Mouse (Mus musculus) neural tube, embryonic 12.5 days (tissue): ENCODE results near the gene Robo3. TPM values are rescaled to one million over a fixed set of nuclear protein-coding genes. Genes with fewer than 3 reads are reported as not detected.

ENCODE experiments used
- ATAC-seq: fragments of 200-750 bp; cut with Nextera tagmentation; 2 replicates; pipeline ENCODE4 v1.8.0; 2017; ENCODE audit warnings: low read depth, mild to moderate bottlenecking, moderate TSS enrichment, moderate library complexity; ENCODE audit not compliant: low FRiP score
- H3K27ac ChIP-seq: fragments of 300-500 bp; sonication (generic); 2 replicates; pipeline ENCODE4 v1.5.1; 2016
- H3K27me3 ChIP-seq: fragments of 300-500 bp; sonication (generic); replicated peaks from 2 replicates; pipeline ENCODE4 v1.6.1; 2016; ENCODE audit warnings: mild to moderate bottlenecking
- H3K36me3 ChIP-seq: fragments of 300-500 bp; sonication (generic); 2 replicates; pipeline ENCODE4 v1.6.1; 2016; ENCODE audit warnings: mild to moderate bottlenecking
- H3K4me1 ChIP-seq: fragments of 300-500 bp; sonication (generic); 2 replicates; pipeline ENCODE4 v1.6.1; 2016
- H3K4me2 ChIP-seq: fragments of 300-500 bp; sonication (generic); replicated peaks from 2 replicates; pipeline ENCODE4 v1.6.1; 2016; ENCODE audit warnings: mild to moderate bottlenecking
- H3K4me3 ChIP-seq: fragments of 300-500 bp; sonication (generic); 2 replicates; pipeline ENCODE4 v1.5.1; 2016
- H3K9ac ChIP-seq: fragments of 300-500 bp; sonication (generic); 2 replicates; pipeline ENCODE4 v1.6.1; 2016; ENCODE audit warnings: mild to moderate bottlenecking
- H3K9me3 ChIP-seq: fragments of 300-500 bp; sonication (generic); 2 replicates; pipeline ENCODE4 v1.6.1; 2016; ENCODE audit warnings: mild to moderate bottlenecking
- WGBS: fragments of 180-500 bp; shearing (Covaris S2); methylation state at CpG from one replicate; pipeline ENCODE4 v1.1.7; 2016; 5-methylcytosine and 5-hydroxymethylcytosine counted together
- polyA plus RNA-seq: library from polyadenylated mRNA; unstranded; fragments of >200 nt; fragmentation: Nextera tagmentation; extraction: Ambion mirVana; gene quantifications from 2 replicates; pipeline ENCODE4 v1.2.1, GENCODE M21; 2016

Robo3 gene
- polyA plus RNA-seq, 1 experiment from 2014 or later, result 124 TPM

DNA sequence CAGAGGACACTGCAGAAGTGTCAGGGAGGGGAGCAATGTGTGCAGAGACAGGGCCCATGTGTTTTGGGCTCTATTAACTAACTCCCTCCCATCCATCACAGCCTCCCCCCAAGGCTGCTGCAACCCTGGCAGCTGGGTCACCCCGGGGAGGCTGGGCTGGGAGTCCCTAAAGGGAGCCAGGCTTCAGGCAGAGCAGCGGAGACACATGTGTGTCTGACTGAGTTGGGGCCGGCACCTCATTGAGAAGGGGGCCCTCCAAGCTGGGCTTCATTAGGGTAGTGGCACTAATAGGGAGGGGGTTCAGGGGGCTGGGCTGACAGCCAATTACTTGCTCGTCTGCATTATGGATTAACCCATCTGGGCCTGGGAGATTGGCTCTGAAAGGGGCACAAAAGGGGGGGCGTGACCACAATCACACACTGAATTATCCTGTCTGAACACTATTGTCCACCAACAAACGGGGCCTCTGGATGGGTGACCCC is 21.0 kb upstream of the Robo3 start:
- Histone ChIP-seq H3K27ac (no peak overlapping the region), H3K4me2 (no peak overlapping the region), H3K27me3 (peaks cover 71% of the 10 kb centered on the region), H3K4me1 (peaks cover 46% of the 10 kb centered on the region), H3K9ac (no peak overlapping the region), H3K9me3 (no peaks in the 10 kb centered on the region), H3K4me3 (no peak overlapping the region), H3K36me3 (no peaks in the 10 kb centered on the region)
- peak; percentile 78 for ATAC-seq
- WGBS, result 0% methylated on average over 6 of the region's 6 CpGs

DNA sequence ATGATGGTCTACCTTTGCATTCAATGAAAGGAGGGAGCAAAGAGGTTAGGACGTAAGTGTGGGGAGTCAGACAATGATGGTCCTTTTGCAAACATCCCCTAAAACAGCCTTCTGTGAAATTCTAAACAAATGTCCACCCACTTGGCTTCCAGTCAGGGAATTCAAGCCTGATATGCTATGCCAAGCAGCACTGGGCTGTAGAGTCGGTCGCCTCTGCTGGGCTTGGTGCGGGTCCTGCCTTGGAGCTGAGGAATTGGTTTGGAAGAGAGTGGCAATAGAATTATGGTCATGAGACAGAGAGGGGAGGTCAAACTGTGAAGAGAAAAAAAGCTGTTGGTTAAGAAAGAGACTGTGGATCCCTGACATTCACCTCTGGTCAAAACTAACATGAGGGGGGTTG is 20.3 kb upstream of the Robo3 start:
- H3K9me3 ChIP-seq, result no peaks in the 10 kb centered on the region
- peaks cover 46% of the 10 kb centered on the region for H3K4me1 ChIP-seq
- no peaks in the 10 kb centered on the region for H3K36me3 ChIP-seq
- no peak overlapping the region for H3K4me3 ChIP-seq
- 28% methylated on average over 4 of the region's 4 CpGs for WGBS
- no peak overlapping the region for H3K9ac ChIP-seq
- no peak overlapping the region for H3K4me2 ChIP-seq
- no peak overlapping the region for H3K27ac ChIP-seq
- ATAC-seq, result no peak
- H3K27me3 ChIP-seq, result peaks cover 68% of the 10 kb centered on the region

DNA sequence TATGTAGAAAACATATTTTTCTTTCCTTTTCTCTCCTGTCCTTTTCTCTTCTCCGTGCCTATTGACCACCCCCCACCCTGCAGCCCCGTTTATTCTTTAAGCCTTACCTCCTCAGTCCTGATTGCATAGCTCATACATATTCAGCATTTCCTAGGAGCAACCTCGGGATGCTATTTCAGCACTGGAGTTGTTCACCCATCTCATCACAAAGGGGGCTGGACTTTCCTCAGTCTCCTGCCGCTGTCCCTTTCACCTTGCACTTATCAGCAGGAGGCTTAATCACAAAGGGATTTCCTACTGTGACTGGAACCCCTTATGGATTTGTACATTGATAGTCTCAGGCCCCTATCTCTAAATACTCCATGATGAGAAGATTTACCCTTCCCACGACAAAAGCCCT is 19.4 kb upstream of the Robo3 start:
- peaks cover 44% of the 10 kb centered on the region for H3K4me1 ChIP-seq
- no peak overlapping the region for H3K4me3 ChIP-seq
- H3K9ac ChIP-seq, result no peak overlapping the region
- no peak overlapping the region; the same call in 1 of the 2 replicates for H3K4me2 ChIP-seq
- 0 out of 2 replicates have a peak overlapping the region, but pooled peaks have one; percentile 4 for H3K27ac ChIP-seq
- no peak for ATAC-seq
- H3K9me3 ChIP-seq, result no peaks in the 10 kb centered on the region
- no peaks in the 10 kb centered on the region for H3K36me3 ChIP-seq
- WGBS, result under 1% methylated on average over 5 of the region's 5 CpGs
- H3K27me3 ChIP-seq, result peaks cover 65% of the 10 kb centered on the region

DNA sequence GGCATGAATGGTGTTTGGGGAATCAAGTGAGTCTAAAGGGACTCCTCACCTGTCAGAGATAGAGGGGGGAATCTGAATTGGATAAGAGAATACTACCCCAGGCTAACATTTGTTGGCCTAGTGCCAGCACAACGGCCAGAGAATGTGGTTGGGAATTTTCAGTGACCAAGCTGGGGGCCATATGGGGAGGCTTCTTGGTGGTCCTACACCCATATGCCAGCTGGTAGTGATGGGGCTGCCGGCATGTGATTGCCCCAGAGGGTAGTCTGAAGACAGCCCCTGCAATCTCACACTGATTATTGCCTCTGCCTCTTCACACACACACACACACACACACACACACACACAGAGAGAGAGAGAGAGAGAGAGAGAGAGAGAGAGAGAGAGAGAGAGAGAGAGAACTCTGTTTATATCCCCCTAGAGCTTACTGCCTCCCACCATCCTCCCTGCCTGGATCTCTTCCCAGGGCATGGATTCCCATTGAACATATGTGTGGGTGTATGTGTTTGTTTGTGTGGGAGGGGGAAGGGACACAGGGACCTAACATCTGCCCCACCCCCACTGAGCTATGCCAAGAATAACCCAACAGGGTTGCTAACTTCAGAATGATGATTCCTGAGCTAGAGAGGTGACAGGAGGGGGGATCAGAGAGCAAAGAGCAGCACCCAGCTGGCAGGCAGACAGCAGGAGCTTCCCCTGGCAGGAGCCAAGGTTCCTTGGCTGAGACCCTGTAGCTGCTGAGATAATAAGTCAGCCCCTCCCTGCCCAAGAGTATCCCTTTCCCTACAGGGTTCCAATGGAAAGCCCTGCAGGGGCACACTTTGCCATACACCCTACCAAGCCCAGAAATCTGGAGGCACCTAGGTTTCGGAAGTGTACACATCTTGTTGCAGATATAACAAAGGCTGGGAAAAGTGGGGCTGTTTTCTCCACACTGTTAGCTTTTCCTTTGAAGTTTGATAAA is 5.0 kb upstream of the Robo3 start:
- no peak overlapping the region for H3K4me2 ChIP-seq
- H3K9ac ChIP-seq, result no peak overlapping the region
- ATAC-seq, result peak; percentile 67
- H3K4me1 ChIP-seq, result peaks cover under 1% of the 10 kb centered on the region; the same call in 1 of the 2 replicates
- H3K4me3 ChIP-seq, result no peak overlapping the region
- peaks cover 35% of the 10 kb centered on the region for H3K27me3 ChIP-seq
- H3K9me3 ChIP-seq, result no peaks in the 10 kb centered on the region
- no peak overlapping the region for H3K27ac ChIP-seq
- WGBS, result 31% methylated on average over 3 of the region's 3 CpGs
- H3K36me3 ChIP-seq, result no peaks in the 10 kb centered on the region

DNA sequence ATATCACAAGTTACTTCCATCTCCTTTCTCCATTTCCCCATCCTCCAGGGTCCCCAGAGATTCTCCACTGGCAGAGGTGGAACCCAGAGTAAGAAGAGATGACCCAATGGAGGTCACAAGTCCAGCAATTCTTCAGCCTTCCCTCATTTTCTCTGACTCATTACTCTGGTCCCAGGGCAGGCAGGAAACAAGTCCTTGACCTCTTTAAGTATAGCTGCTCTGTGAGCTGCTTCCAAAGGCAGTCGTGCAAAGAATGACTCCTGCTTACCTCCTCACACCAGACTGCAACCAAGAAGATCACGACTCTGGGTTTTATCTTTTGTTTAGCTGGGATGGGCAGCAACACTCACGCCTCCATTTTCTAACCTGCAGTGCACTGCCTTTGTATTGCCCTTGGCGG is 2.6 kb upstream of the Robo3 start:
- Histone ChIP-seq H3K27me3 (peaks cover 58% of the 10 kb centered on the region), H3K36me3 (no peaks in the 10 kb centered on the region), H3K9me3 (no peaks in the 10 kb centered on the region), H3K4me3 (no peak overlapping the region), H3K4me1 (peaks cover 7% of the 10 kb centered on the region), H3K27ac (no peak overlapping the region), H3K4me2 (no peak overlapping the region), H3K9ac (no peak overlapping the region)
- WGBS, result 4% methylated on average over 4 of the region's 4 CpGs
- no peak for ATAC-seq

DNA sequence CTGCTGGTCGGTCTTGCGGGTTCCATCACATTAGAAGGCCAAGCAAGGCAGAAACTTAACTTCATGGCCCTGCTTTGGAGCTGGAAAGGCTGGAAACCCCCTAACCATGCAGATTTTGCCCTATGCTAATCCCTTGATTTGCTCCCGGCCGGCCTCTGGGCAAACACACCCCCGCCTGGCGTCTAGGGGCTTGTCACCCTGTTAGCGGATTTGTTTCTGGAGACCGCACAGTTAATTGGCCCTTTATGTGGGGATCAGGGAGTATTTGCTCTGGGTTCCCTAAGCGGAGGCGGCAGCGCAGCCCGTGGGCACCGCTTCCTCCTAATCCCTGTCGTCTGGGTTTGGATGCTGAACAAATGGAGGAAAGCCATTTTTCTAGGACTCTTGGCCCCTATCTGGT is 1.9 kb upstream of the Robo3 start:
- Histone ChIP-seq H3K4me1 (peaks cover 7% of the 10 kb centered on the region), H3K27me3 (peaks cover 60% of the 10 kb centered on the region), H3K9ac (no peak overlapping the region), H3K36me3 (no peaks in the 10 kb centered on the region), H3K27ac (no peak overlapping the region), H3K9me3 (no peaks in the 10 kb centered on the region), H3K4me2 (peak overlapping the region; percentile 22), H3K4me3 (no peak overlapping the region)
- WGBS, result 2% methylated on average over 14 of the region's 14 CpGs
- no peak for ATAC-seq

DNA sequence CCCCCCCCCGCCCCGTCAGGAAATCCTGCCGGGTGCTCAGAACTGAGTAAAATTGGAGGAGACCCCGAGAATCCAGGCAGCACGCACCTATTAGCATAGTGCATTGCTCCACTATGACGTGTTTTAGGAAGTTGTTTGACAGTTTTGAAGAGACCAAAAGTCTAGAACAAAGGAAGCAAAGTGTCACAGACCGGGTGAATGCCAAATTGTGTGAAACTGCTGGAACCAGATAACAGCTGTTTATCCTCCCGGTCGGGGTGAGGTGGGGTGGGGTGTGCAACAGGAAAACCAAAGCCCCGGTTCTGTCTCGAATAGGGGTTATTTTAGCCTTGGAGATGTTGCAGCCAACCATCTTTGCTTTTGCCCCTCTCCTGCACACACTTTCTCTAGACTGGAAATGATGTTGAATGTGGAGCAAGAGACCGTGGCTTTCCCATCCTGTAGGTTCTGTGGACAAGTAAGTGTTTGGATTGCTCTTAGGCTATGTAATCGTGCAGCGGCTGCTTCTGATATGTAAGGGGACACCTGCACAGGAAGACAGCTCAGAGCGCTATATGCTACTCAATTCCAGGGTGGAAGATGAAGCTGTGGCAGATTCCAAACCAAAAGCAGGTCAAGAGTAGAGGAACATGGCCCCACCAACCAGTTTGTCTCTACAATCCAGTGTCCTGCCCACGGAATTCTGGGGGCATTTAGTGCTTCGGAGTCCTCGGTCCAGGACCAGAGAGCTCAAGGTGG is 946 bp upstream of the Robo3 start:
- H3K9me3 ChIP-seq, result no peaks in the 10 kb centered on the region
- ATAC-seq, result no peak
- no peaks in the 10 kb centered on the region for H3K36me3 ChIP-seq
- WGBS, result 2% methylated on average over 18 of the region's 18 CpGs
- H3K4me2 ChIP-seq, result peak overlapping the region; percentile 62
- H3K4me3 ChIP-seq, result no peak overlapping the region
- no peak overlapping the region for H3K27ac ChIP-seq
- no peak overlapping the region for H3K9ac ChIP-seq
- peaks cover 69% of the 10 kb centered on the region for H3K27me3 ChIP-seq
- H3K4me1 ChIP-seq, result peaks cover 14% of the 10 kb centered on the region

DNA sequence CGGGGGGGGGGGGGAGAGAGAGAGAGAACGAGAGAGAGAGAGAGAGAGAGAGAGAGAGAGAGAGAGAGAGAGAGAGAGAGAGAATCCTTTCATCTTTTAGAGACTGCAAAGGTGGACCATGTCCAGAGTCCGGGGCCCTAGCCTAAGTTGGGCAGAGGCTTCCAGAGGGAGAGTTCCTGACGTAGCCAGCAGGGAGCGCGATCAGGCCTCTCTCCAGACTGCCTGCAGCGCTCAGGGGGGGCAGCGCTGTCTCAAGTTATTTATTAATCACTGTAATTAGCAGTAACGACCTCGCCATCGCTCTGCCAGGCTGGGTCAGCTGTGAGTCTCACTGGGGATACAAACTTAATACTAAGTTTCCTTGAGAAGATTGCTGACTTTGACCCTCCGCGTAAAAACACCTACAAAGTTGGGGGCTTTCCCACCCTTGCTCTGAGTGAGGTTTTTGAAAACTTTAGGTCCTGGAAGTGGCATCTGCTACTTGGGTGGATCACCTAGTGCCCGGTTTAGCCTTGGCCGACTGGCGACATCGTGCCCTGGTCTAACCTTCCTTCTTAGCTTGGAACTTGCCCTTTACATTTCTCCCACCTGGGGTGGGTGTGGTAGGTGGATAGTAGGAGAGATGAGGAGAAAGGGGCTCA is 900 bp downstream of the Robo3 start:
- Histone ChIP-seq H3K4me1 (peaks cover 14% of the 10 kb centered on the region), H3K36me3 (no peaks in the 10 kb centered on the region), H3K4me3 (peak overlapping the region; percentile 38), H3K4me2 (peak overlapping the region; percentile 62), H3K27me3 (peaks cover 79% of the 10 kb centered on the region), H3K9ac (0 out of 2 replicates have a peak overlapping the region, but pooled peaks have one; percentile 26), H3K27ac (no peak overlapping the region), H3K9me3 (no peaks in the 10 kb centered on the region)
- WGBS, result 1% methylated on average over 16 of the region's 17 CpGs
- peak; percentile 45; the same call in 1 of the 2 replicates for ATAC-seq

DNA sequence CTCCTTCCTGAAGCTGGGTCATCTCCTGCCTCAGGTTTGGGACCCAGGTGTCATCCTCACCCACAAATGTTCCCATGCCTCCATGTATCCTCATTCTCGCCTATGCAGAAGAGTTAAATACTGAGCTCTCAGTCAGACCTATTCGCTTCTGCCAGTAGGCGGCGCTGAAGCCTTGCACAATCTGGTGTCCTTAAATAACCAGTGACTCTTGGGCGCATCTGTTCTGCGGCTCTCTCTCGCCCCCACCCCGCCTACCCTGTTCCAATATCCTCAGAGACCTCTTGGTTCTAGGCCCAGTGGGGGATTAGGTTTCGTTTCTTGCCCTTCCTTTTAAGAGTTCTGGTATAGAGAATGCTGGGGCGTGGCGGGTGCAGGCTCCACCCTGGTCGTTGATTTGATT is 2.5 kb downstream of the Robo3 start:
- peak; percentile 65 for ATAC-seq
- Histone ChIP-seq H3K9ac (no peak overlapping the region), H3K4me3 (no peak overlapping the region; the same call in 1 of the 2 replicates), H3K27me3 (peaks cover 74% of the 10 kb centered on the region), H3K9me3 (no peaks in the 10 kb centered on the region), H3K4me2 (peak overlapping the region; percentile 62), H3K36me3 (no peaks in the 10 kb centered on the region), H3K4me1 (peaks cover 14% of the 10 kb centered on the region), H3K27ac (no peak overlapping the region)
- under 1% methylated on average over 12 of the region's 12 CpGs for WGBS

DNA sequence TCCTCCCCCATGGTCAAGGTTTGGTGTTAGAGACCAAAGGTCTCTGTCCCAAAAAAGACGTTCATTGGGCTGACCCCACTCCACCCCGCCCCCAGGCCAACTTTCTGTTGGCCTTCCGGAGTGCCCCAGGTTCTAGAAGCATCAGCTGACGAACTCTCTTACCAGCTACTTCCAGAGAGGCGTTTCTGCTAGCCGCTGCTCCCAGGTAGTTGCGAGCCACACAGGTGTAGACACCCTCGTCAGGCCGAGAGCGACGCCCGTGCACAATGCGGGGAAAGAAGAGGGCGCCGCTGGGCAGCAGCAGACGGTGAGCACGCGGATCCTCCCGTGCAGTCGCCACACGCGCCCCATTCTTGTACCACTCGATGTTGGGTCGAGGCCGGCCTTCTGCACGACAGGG is 3.7 kb downstream of the Robo3 start:
- 14% methylated on average over 26 of the region's 26 CpGs for WGBS
- ATAC-seq, result no peak
- H3K4me1 ChIP-seq, result peaks cover 14% of the 10 kb centered on the region
- no peak overlapping the region for H3K27ac ChIP-seq
- peak overlapping the region; percentile 62 for H3K4me2 ChIP-seq
- H3K9me3 ChIP-seq, result no peaks in the 10 kb centered on the region
- no peak overlapping the region for H3K9ac ChIP-seq
- H3K36me3 ChIP-seq, result no peaks in the 10 kb centered on the region
- H3K4me3 ChIP-seq, result peak overlapping the region; percentile 16
- peaks cover 63% of the 10 kb centered on the region for H3K27me3 ChIP-seq

DNA sequence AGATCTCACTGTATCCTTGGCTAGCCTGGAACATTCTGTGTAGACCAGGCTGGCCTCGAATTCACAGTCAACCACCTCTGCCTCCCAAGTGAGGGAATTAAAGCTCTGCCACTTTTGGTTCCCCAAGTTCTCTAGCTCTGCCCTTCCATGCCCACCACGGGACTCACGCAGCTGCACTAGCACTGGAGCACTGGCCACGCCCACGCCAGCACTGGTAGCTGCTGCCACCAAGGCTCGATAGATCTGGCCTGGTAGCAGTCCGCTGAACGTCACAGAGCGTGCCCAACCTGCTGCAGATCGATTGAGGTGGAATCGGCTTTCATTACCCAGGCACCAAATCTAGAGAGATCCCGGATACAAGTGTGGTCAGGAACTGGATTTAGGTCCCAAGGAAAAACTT is 11.8 kb downstream of the Robo3 start:
- Histone ChIP-seq H3K9me3 (no peaks in the 10 kb centered on the region), H3K4me3 (no peak overlapping the region), H3K36me3 (no peaks in the 10 kb centered on the region), H3K9ac (no peak overlapping the region), H3K27me3 (peaks cover 22% of the 10 kb centered on the region), H3K4me1 (peaks cover 7% of the 10 kb centered on the region), H3K4me2 (peak overlapping the region; percentile 55), H3K27ac (no peak overlapping the region)
- WGBS, result 15% methylated on average over 12 of the region's 12 CpGs
- ATAC-seq, result peak; percentile 19; the same call in 1 of the 2 replicates

DNA sequence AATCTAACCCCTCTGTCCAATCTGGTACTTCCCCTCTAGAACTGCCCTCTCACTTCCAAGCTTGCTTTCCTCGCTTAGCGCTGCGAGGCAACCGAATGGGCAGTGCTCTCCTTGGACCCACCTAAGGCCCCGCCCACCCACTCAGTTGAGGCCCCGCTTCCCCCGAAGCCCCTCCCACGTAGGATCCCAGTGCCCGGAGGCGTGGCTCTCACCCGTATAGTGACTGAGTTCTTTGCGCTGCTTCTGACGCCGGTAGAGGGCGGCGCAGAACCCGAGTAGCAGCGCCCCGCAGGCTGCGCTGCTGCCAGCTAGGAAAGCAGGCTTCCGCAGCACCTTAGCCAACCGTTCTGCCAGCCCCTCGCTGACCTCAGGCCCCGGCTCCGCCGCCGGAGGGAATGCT is 12.4 kb downstream of the Robo3 start:
- H3K27me3 ChIP-seq, result peaks cover 22% of the 10 kb centered on the region
- WGBS, result 0% methylated on average over 27 of the region's 27 CpGs

More for the DNA sequence above, 12.4 kb downstream of the Robo3 start:
- H3K9me3 ChIP-seq, result no peaks in the 10 kb centered on the region
- no peak overlapping the region for H3K27ac ChIP-seq
- H3K4me3 ChIP-seq, result peak overlapping the region; percentile 10; the same call in 1 of the 2 replicates
- H3K4me2 ChIP-seq, result peak overlapping the region; percentile 55
- peak; percentile 87 for ATAC-seq
- no peaks in the 10 kb centered on the region for H3K36me3 ChIP-seq
- no peak overlapping the region for H3K9ac ChIP-seq
- peaks cover 7% of the 10 kb centered on the region for H3K4me1 ChIP-seq
